Mouse (Mus musculus) spleen, embryonic (tissue): ENCODE measurements around the gene Oxsr1.
"Not testable (repeated sequence)": the region's sequence is repeated elsewhere in the genome, so short reads cannot be mapped to it uniquely, and the experiment has no call there.

Experiments
- CTCF ChIA-PET: fragments of 350-600 bp; sonication (Branson Sonifier 250); formaldehyde crosslinking; loops from one replicate; lab custom pipeline; 2022; lab: Charles Lee

Gene Oxsr1

DNA sequence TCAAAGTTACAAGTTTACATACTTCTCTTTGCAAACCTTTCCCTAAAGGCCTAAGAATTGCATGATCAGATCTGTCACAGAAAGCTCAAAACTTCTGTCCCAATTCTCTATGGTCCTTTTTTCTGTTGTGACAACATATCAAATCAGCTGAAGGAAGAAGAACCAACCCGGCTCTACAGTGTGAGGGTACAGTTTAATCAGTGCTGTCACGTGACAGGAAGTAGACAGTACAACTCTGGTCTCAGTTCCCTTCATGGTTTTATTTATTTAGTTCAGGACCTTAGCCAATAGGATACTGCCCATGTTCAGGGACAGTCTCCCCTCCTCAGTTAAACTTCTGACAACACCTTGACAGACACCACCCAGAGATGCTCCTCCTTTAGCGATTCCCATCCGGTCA lies 102.0 kb downstream of the Oxsr1 start:
- CTCF ChIA-PET: no interaction called here

DNA sequence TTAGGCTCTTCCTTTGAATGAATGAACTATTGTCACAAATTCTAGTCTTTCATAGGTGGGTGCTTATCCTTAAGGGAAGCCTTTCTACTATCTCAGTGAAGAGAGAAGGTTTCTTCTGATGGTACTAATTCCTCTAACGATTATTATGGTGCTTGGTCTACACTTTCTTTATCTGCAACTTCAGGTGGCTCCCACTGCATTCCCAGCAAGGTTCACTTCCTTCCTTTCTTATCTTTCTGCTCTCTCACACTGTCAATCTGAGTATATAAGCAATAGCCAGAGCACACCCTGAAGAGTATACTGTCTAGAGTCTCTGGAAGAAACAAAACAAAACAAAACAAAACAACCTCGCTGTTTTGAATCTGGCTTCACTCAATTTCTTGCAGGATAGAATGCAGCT lies 102.6 kb downstream of the Oxsr1 start:
- CTCF ChIA-PET: no interaction called here

DNA sequence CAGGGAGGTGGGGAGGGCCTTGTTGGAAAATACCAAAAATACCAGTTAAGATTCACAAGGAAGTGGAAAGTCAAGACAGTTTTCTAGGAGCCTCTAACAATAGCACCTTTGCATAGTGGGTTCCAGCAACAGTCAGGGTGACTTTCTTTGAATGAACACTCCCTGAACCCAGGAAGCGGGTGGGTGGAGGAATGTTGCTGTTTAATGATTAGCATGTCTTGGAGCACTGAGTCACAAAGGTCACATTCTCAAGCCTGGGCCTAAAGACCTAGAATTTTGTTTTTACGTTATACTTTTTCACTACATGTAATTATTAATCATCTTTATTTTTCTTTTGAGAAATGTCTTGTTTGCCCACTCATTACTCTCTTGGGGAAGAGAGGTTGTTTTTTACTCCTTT lies 106.9 kb downstream of the Oxsr1 start:
- CTCF ChIA-PET: not testable (repeated sequence)

DNA sequence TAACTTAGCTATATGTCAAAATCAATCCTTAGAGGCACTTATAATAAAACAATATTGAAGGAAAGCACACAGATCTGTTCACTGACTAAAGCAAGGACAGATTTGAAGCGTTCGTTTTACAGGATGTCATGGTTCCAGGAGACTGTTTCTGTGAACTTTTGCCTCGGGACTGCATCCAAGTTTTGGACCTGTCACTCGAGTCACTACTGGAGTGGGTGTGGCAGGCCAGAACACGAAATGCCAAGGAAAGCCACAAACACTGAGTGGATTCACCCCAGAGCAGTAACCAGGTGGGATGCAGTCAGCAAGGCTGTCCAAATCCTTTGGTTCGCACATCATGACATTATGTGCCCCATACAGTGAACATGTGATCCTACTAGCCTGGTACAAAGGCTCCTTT lies 107.6 kb downstream of the Oxsr1 start:
- CTCF ChIA-PET: no interaction called here

DNA sequence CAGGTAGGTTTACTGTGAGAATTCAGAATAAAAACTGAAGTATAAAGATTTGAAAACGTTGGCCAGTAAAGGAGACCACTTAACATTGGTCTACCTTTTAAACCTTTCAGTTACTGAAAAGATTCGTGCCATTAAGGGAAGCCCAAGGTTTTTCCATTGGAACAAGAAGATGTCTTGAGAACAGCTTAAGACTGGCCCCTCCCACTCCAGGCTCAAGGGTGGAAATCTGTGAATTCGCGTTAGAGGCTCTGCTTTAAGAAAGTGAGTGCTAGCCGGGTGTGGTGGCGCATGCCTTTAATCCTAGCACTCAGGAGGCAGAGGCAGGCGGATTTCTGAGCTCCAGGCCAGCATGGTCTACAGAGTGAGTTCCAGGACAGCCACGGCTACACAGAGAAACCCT lies 109.2 kb downstream of the Oxsr1 start:
- CTCF ChIA-PET: no interaction called here

DNA sequence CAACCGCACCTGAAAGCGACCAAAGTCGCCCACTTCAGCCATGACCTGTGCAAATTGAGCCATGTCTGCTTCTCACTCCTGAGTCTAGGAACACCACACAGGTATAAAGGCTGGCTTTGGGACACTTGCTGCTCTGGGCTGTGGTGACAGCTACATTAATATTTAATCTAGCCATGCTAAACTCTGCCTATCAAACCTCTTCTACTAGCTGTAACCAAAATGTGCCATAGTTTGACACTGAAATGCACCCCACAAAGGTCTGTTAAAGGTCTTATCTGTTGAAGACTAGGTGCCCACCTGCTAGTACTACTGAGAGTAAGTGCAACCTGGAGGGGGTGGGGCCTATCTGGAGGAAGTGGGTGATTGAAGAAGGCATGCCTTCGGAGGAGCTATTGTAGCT lies 113.2 kb downstream of the Oxsr1 start, which contains the start of gene Slc22a13:
TSS of gene Slc22a13 (minus strand) at position 101 of the 400 bp plus-strand sequence.
- CTCF ChIA-PET: no interaction called here

DNA sequence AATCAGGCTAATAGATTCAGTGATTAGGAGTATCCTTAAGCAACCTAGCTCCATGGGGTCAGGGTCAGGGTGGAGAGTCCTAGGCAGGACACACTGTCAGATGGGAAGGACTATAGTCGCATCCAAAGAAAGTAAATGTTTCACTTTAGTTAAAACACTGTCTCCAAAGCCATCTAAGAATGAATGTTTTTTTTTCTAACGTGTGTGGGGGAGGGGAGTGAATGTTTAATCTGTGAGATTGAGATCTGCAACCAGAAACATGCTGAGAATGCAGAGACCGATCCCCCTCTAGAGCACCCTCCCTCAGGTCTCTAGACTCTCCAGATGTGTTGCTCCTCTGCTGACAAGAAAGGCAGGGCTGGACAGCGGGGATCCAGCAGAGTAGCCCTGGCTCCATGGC lies 115.1 kb downstream of the Oxsr1 start:
- CTCF ChIA-PET: no interaction called here

DNA sequence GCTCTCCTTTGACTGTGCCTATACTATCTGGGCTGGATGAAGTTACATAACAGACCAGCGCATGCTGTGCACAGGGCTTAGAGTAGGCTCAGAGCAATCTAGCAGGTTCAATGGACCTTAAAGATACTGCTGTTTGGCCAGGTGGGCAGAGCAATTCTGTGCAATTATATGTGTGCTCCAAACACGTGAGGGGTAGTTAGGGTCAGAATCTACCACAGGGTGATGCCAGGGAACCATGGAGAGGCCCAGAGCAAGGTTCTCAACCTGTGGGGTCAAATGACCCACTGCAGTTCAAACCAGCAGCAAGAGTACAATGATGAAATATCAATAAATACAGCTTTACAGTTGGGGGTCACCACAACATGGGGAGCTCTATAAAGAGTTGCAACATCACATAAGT lies 115.6 kb downstream of the Oxsr1 start:
- CTCF ChIA-PET: no interaction called here

DNA sequence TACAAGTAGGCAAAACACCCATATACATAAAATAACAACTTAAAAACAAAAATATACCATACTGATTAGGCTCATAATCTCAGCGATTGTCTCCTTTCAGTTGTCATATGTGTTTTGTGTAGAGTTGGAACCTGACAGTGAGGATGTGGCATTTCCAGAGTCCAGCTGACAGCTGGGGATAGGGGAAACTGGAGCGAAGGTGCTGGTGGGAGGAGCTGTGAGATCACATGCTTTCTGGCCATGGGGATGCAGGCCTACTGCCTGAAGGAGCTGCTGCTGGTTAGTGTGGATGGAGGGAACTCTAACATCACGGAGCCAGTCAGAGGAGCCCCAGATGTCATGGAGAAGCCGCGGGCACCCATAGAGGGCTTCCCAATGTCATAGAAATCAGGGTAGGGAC lies 116.5 kb downstream of the Oxsr1 start:
- CTCF ChIA-PET: no interaction called here

DNA sequence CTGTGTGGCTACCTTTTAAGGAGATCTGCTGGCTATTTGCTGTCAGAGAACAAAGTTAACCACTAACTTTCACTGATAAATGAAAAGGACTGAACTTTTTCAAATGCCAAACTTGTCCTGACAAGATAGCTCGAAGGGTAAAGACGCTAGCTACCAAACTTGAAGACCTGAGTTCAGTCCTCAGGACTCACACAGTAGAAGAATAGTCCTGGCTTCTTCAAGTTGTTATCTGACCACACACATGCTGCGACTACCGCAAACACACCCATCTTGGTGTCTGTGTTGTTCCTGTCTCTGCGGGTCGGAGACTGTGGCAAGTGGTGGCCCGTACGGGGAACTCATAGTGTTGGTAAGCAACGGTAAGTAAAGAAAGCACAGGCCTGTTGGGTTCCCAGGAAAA lies 118.6 kb downstream of the Oxsr1 start:
- CTCF ChIA-PET: no interaction called here

DNA sequence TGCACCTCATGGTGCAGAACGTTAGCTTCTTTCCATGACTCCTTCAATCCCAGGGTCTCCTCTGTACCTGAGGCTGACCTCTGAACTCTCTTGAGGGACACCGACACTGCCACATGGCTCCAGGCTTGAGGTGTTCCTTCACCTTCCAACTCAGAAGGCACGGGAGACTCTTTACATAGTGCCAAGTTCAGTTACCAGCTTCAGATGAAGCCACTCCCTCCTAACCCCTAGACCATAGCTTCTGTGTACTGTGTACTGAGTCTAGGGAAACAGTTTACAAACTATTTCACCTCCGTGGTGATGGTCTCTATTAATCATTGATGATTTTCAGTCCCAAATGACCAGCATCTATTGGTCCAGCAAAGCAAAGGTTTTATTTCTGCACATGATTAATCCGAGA lies 120.6 kb downstream of the Oxsr1 start:
- CTCF ChIA-PET: no interaction called here

DNA sequence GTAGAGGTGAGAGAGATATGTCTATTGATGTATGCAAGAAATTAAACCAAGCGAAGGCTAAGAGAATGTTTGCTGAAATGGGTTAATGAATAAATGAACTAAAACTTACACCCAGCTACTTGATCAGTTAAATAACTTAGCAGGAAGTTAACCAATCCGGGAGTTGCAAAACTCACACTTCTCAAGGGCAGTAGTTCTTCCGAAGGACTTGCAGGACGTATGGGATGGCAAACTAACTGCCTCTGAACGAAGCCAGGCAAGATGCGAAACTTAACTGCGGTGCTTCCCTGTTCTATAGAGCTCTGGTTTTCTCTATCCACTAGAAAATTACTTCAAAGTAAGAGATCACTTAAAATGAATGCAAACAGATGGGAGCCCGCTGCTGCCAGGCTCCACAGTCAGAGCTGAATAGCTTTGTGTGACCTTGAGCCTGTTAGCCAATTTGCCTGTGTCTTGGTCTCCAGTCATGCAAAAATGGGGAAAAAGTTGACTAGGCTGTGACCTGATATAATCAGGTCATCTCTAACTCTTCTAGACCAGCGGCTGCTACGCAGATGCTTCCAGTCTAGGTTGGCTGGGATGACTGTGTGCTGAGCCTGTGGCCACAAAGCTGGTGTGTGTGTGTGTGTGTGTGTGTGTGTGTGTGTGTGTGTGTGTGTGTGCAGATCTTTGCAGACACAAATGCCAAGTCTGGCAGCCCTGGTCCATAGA lies 122.9 kb downstream of the Oxsr1 start:
- CTCF ChIA-PET: no interaction called here

DNA sequence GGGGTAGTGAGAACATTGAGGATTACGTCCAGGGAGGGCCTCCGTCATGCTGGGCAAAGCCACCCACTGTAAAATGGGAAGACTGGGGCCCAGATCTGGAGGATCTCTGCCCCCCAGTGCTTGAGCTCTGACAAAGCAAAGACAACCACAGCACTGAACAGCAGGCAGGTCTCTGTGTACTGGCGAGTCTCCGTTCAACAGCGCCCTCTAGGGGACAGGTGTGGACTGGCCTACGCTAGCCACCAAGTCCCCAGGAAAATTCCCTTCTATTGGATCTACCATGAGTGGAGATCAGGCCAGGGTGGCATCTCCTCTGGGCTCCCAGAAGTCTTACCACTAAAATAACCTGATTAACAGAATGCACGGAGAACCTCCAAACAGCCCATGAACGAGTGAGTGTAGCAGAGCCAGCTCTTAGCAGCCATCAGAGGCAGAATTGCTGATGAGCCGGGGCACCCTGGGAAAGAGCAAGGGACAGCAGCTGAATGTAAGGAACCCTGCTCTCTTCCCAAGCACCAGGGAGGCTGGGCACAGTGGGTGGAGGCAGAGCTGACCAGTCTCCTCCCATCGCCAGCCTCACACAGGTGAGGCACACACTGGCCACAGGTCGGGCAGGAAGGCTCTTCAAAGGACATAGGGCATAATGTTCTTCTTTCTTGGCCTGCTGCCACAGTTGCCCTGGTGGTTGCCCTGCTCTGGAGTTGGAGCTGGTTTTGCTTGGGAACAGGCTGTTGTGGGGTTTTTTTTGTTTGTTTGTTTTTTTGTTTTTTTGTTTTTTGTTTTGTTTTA lies 129.8 kb downstream of the Oxsr1 start:
- CTCF ChIA-PET: no interaction called here
